Mouse (Mus musculus): ENCODE data around the gene Kctd21. TPM values are rescaled to one million over a fixed set of nuclear protein-coding genes. Genes with fewer than 3 reads are reported as not detected.

The Kctd21 gene
- polyA plus RNA-seq, 1 experiment from 2014 or later, result 7.9 TPM

- Histone ChIP-seq H3K36me3 (peaks cover 97% of the 10 kb centered on the region), H3K9ac (no peak overlapping the region), H3K4me1 (replicated peaks) (no peaks in the 10 kb centered on the region), H3K27me3 (no peaks in the 10 kb centered on the region), H3K9me3 (no peaks in the 10 kb centered on the region), H3K4me3 (no peak overlapping the region), H3K4me2 (no peak overlapping the region), H3K27ac (no peak overlapping the region)
- 88% methylated on average over 1 of the region's 1 CpGs for WGBS
- no peak for ATAC-seq (ENCODE audit: low FRiP score)
These were observed 24.6 kb upstream of the Kctd21 start for GRCm38 (mm10) chr7:97307546-97307945.

GRCm38 (mm10) chr7:97309461-97310340 is 22.4 kb upstream of the Kctd21 start:
- ATAC-seq (ENCODE audit: low FRiP score), result no peak
- 88% methylated on average over 4 of the region's 4 CpGs for WGBS
- Histone ChIP-seq H3K27me3 (no peaks in the 10 kb centered on the region), H3K9me3 (no peaks in the 10 kb centered on the region), H3K27ac (no peak overlapping the region), H3K36me3 (peaks cover 97% of the 10 kb centered on the region), H3K9ac (no peak overlapping the region), H3K4me2 (no peak overlapping the region), H3K4me3 (no peak overlapping the region), H3K4me1 (replicated peaks) (no peaks in the 10 kb centered on the region)

GRCm38 (mm10) chr7:97310341-97310635 is 21.8 kb upstream of the Kctd21 start:
- Histone ChIP-seq H3K9me3 (no peaks in the 10 kb centered on the region), H3K4me1 (replicated peaks) (no peaks in the 10 kb centered on the region), H3K27me3 (no peaks in the 10 kb centered on the region), H3K27ac (no peak overlapping the region), H3K9ac (no peak overlapping the region), H3K4me2 (no peak overlapping the region), H3K4me3 (no peak overlapping the region), H3K36me3 (peaks cover 96% of the 10 kb centered on the region)
- ATAC-seq (ENCODE audit: low FRiP score), result no peak
- 90% methylated on average over 3 of the region's 3 CpGs for WGBS

GRCm38 (mm10) chr7:97311620-97312019 is 20.5 kb upstream of the Kctd21 start:
- WGBS, result 95% methylated on average over 14 of the region's 14 CpGs
- no peak overlapping the region for H3K27ac ChIP-seq
- ATAC-seq (ENCODE audit: low FRiP score), result no peak; the same call in 1 of the 2 replicates
- H3K27me3 ChIP-seq, result no peaks in the 10 kb centered on the region
- peaks cover 91% of the 10 kb centered on the region for H3K36me3 ChIP-seq
- no peaks in the 10 kb centered on the region for H3K9me3 ChIP-seq
- no peak overlapping the region for H3K4me3 ChIP-seq
- H3K4me2 ChIP-seq, result no peak overlapping the region
- H3K4me1 ChIP-seq (replicated peaks), result no peaks in the 10 kb centered on the region
- H3K9ac ChIP-seq, result no peak overlapping the region

GRCm38 (mm10) chr7:97312196-97312595 is 19.9 kb upstream of the Kctd21 start:
- H3K4me3 ChIP-seq, result no peak overlapping the region
- no peaks in the 10 kb centered on the region for H3K27me3 ChIP-seq
- H3K4me2 ChIP-seq, result no peak overlapping the region
- no peak overlapping the region for H3K27ac ChIP-seq
- no peak overlapping the region for H3K9ac ChIP-seq
- ATAC-seq (ENCODE audit: low FRiP score), result no peak
- no peaks in the 10 kb centered on the region for H3K9me3 ChIP-seq
- WGBS, result 90% methylated on average over 17 of the region's 17 CpGs
- no peaks in the 10 kb centered on the region for H3K4me1 ChIP-seq (replicated peaks)
- H3K36me3 ChIP-seq, result peaks cover 85% of the 10 kb centered on the region

- no peaks in the 10 kb centered on the region for H3K9me3 ChIP-seq
- ATAC-seq (ENCODE audit: low FRiP score), result no peak
- H3K4me1 ChIP-seq (replicated peaks), result no peaks in the 10 kb centered on the region
- H3K9ac ChIP-seq, result no peak overlapping the region
- no peak overlapping the region for H3K4me3 ChIP-seq
- no peaks in the 10 kb centered on the region for H3K27me3 ChIP-seq
- no peak overlapping the region for H3K4me2 ChIP-seq
- H3K27ac ChIP-seq, result no peak overlapping the region
- 92% methylated on average over 6 of the region's 6 CpGs for WGBS
- peaks cover 80% of the 10 kb centered on the region for H3K36me3 ChIP-seq
These were observed 19.3 kb upstream of the Kctd21 start for GRCm38 (mm10) chr7:97312856-97313255.

GRCm38 (mm10) chr7:97313364-97313995 is 18.6 kb upstream of the Kctd21 start:
- Histone ChIP-seq H3K36me3 (peaks cover 79% of the 10 kb centered on the region), H3K4me1 (replicated peaks) (no peaks in the 10 kb centered on the region), H3K27me3 (no peaks in the 10 kb centered on the region), H3K27ac (no peak overlapping the region), H3K9ac (no peak overlapping the region), H3K4me2 (no peak overlapping the region), H3K4me3 (no peak overlapping the region), H3K9me3 (no peaks in the 10 kb centered on the region)
- no peak for ATAC-seq (ENCODE audit: low FRiP score)
- 77% methylated on average over 7 of the region's 7 CpGs for WGBS

GRCm38 (mm10) chr7:97314646-97315045 is 17.5 kb upstream of the Kctd21 start:
- no peak overlapping the region for H3K4me3 ChIP-seq
- H3K36me3 ChIP-seq, result peaks cover 78% of the 10 kb centered on the region
- no peaks in the 10 kb centered on the region for H3K4me1 ChIP-seq (replicated peaks)
- WGBS, result 94% methylated on average over 5 of the region's 5 CpGs
- H3K9ac ChIP-seq, result no peak overlapping the region
- H3K27ac ChIP-seq, result no peak overlapping the region
- no peak for ATAC-seq (ENCODE audit: low FRiP score)
- H3K4me2 ChIP-seq, result no peak overlapping the region
- no peaks in the 10 kb centered on the region for H3K27me3 ChIP-seq
- H3K9me3 ChIP-seq, result no peaks in the 10 kb centered on the region

GRCm38 (mm10) chr7:97315656-97316055 is 16.5 kb upstream of the Kctd21 start:
- 86% methylated on average over 6 of the region's 6 CpGs for WGBS

GRCm38 (mm10) chr7:97317706-97318105 is 14.4 kb upstream of the Kctd21 start:
- WGBS, result 91% methylated on average over 3 of the region's 3 CpGs
- Histone ChIP-seq H3K4me1 (replicated peaks) (no peaks in the 10 kb centered on the region), H3K9ac (no peak overlapping the region), H3K9me3 (no peaks in the 10 kb centered on the region), H3K27ac (no peak overlapping the region), H3K27me3 (no peaks in the 10 kb centered on the region), H3K4me2 (no peak overlapping the region), H3K4me3 (no peak overlapping the region), H3K36me3 (peaks cover 70% of the 10 kb centered on the region)
- no peak for ATAC-seq (ENCODE audit: low FRiP score)

More at GRCm38 (mm10) chr7:97315656-97316055, 16.5 kb upstream of the Kctd21 start:
- Histone ChIP-seq H3K36me3 (peaks cover 75% of the 10 kb centered on the region), H3K4me2 (no peak overlapping the region), H3K27ac (no peak overlapping the region), H3K9me3 (no peaks in the 10 kb centered on the region), H3K27me3 (no peaks in the 10 kb centered on the region), H3K9ac (no peak overlapping the region), H3K4me1 (replicated peaks) (no peaks in the 10 kb centered on the region), H3K4me3 (no peak overlapping the region)
- ATAC-seq (ENCODE audit: low FRiP score), result no peak

GRCm38 (mm10) chr7:97324342-97324741 is 7.8 kb upstream of the Kctd21 start:
- WGBS, result 91% methylated on average over 8 of the region's 8 CpGs
- H3K9ac ChIP-seq, result no peak overlapping the region
- H3K27ac ChIP-seq, result no peak overlapping the region

GRCm38 (mm10) chr7:97325156-97325985 is 6.8 kb upstream of the Kctd21 start:
- peak overlapping the region; percentile 36 for H3K4me3 ChIP-seq
- peaks cover 43% of the 10 kb centered on the region for H3K27me3 ChIP-seq
- H3K4me1 ChIP-seq (replicated peaks), result peaks cover 24% of the 10 kb centered on the region
- peak; percentile 38 for ATAC-seq (ENCODE audit: low FRiP score)
- peak overlapping the region; percentile 58 for H3K4me2 ChIP-seq
- H3K9me3 ChIP-seq, result no peaks in the 10 kb centered on the region
- no peak overlapping the region for H3K27ac ChIP-seq
- peaks cover 28% of the 10 kb centered on the region for H3K36me3 ChIP-seq
- peak overlapping the region; percentile 39 for H3K9ac ChIP-seq
- WGBS, result 13% methylated on average over 96 of the region's 96 CpGs

More at GRCm38 (mm10) chr7:97324342-97324741, 7.8 kb upstream of the Kctd21 start:
- Histone ChIP-seq H3K36me3 (peaks cover 35% of the 10 kb centered on the region), H3K4me3 (no peak overlapping the region), H3K27me3 (peaks cover 43% of the 10 kb centered on the region), H3K4me2 (no peak overlapping the region), H3K9me3 (no peaks in the 10 kb centered on the region), H3K4me1 (replicated peaks) (peaks cover 17% of the 10 kb centered on the region)
- ATAC-seq (ENCODE audit: low FRiP score), result no peak

Data from hindbrain, embryonic 13.5 days (tissue).